Mouse (Mus musculus) mesoderm, embryonic 11.5 days (tissue): ENCODE results near the gene Nwd2.

Source experiments
- DNase-seq: peaks from one replicate; pipeline ENCODE4 v3.0.0-alpha.2; 2012; ENCODE audit warnings: low read depth, low spot score

The Nwd2 gene

GRCm38 (mm10) chr5:63828380-63829185, 179.7 kb downstream of the Nwd2 start:
- no peak for DNase-seq

GRCm38 (mm10) chr5:63831054-63831453, 182.2 kb downstream of the Nwd2 start:
- no peak for DNase-seq

GRCm38 (mm10) chr5:63833955-63834354, 185.1 kb downstream of the Nwd2 start:
- no peak for DNase-seq

GRCm38 (mm10) chr5:63834435-63834834, 185.5 kb downstream of the Nwd2 start:
- DNase-seq = no peak

GRCm38 (mm10) chr5:63837115-63837514, 188.2 kb downstream of the Nwd2 start:
- DNase-seq = no peak

GRCm38 (mm10) chr5:63837851-63838250, 188.9 kb downstream of the Nwd2 start:
- DNase-seq = no peak

- DNase-seq = no peak
Observed at GRCm38 (mm10) chr5:63839801-63840416, 191.0 kb downstream of the Nwd2 start.

- no peak for DNase-seq
Observed at GRCm38 (mm10) chr5:63847080-63847479, 198.2 kb downstream of the Nwd2 start.

- no peak for DNase-seq
Observed at GRCm38 (mm10) chr5:63847541-63848226, 198.8 kb downstream of the Nwd2 start.

GRCm38 (mm10) chr5:63858901-63859300, 210.0 kb downstream of the Nwd2 start:
- no peak for DNase-seq
